Mouse (Mus musculus) ZHBTc4 (cell line): ENCODE measurements at regions not wholly inside any gene's neighbourhood (a gene's known extent, or its start where the extent isn't known, plus 50 kb on each side); places are given as distances from the start of the nearest gene placed in this dataset.

Experiments used
- DNase-seq: peaks from one replicate; pipeline ENCODE4 v3.0.0-alpha.2; 2011; ENCODE audit warnings: low read depth, low spot score

- DNase-seq = peak; percentile 9
Observed at GRCm38 (mm10) chr2:158909086-158909485, 114.5 kb downstream of the Dhx35 start.

GRCm38 (mm10) chr2:158910325-158910724 is 115.7 kb downstream of the Dhx35 start:
- no peak for DNase-seq

GRCm38 (mm10) chr2:158911191-158911590 is 116.6 kb downstream of the Dhx35 start:
- DNase-seq = no peak

- DNase-seq = peak; percentile 59
Observed at GRCm38 (mm10) chr2:158912631-158913258, 118.1 kb downstream of the Dhx35 start.

GRCm38 (mm10) chr2:158917398-158917797 is 122.8 kb downstream of the Dhx35 start:
- no peak for DNase-seq

- DNase-seq = no peak
Observed at GRCm38 (mm10) chr2:158918312-158918711, 123.7 kb downstream of the Dhx35 start.

- DNase-seq = no peak
Observed at GRCm38 (mm10) chr2:158921342-158922255, 127.0 kb downstream of the Dhx35 start.

GRCm38 (mm10) chr2:158922766-158923165 is 128.2 kb downstream of the Dhx35 start:
- DNase-seq = peak; percentile 40

- no peak for DNase-seq
Observed at GRCm38 (mm10) chr2:158929507-158929906, 134.9 kb downstream of the Dhx35 start.

GRCm38 (mm10) chr2:158937948-158938565 is 143.4 kb downstream of the Dhx35 start:
- DNase-seq = no peak

- DNase-seq = no peak
Observed at GRCm38 (mm10) chr2:158949418-158949817, 154.8 kb downstream of the Dhx35 start.

GRCm38 (mm10) chr2:158951061-158951460 is 156.5 kb downstream of the Dhx35 start:
- DNase-seq = peak; percentile 30

GRCm38 (mm10) chr2:158956888-158957287 is 162.3 kb downstream of the Dhx35 start:
- DNase-seq = no peak

GRCm38 (mm10) chr2:158965003-158965665 is 170.5 kb downstream of the Dhx35 start:
- no peak for DNase-seq

- DNase-seq = no peak
Observed at GRCm38 (mm10) chr2:158972178-158972577, 177.6 kb downstream of the Dhx35 start.

GRCm38 (mm10) chr2:158985529-158986148 is 191.0 kb downstream of the Dhx35 start:
- peak; percentile 14 for DNase-seq

- DNase-seq = no peak
Observed at GRCm38 (mm10) chr2:159002481-159003186, 208.0 kb downstream of the Dhx35 start.

- DNase-seq = no peak
Observed at GRCm38 (mm10) chr2:159003187-159003497, 208.5 kb downstream of the Dhx35 start.

GRCm38 (mm10) chr2:159004417-159004816 is 209.8 kb downstream of the Dhx35 start:
- no peak for DNase-seq

GRCm38 (mm10) chr2:159012725-159013124 is 218.1 kb downstream of the Dhx35 start:
- peak; percentile 32 for DNase-seq

- DNase-seq = no peak
Observed at GRCm38 (mm10) chr2:159014553-159014952, 219.9 kb downstream of the Dhx35 start.
